In the genomic region with DNA sequence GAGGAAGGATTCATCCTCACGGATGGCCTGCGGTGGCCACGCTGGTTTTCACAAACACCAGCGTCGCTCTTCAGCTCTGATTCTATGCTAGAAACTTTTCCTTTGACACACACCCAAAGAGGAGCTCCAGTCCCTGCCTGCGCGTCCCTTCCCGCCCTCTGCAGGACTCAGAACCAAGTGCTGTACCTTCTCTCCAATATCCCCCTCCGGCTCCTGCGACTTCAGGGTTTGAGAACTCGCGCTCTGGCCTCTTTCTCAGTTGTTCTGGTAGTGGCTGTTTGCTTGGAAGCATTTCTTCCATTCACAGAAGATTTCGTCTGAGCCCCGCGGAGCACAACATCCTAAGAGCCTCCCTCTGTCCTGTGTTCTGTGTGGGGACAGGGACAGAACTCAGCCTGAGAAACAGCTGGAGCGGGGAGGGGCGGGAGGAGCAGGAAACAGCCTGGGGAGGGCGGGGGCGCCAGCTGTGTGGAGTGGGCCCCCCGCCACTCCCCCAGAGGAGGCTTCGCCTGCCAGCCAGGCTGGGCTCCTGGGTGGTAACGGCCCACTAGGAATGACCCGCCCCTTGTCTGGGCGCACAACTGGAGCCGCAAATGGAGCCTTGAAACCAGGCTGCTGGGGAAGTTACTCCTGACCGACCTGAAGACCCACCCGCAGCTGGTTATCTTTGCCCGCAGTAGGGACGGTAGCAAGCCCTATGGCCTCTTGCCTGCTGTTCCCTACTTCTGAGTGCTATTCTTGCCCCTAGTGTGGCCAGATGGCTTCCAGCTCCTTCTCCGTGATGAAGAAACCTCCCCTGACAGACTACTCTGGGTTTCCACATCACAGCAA, we compare ENCODE assay signal across 8 mouse cellular contexts. TPM values are rescaled to one million over a fixed set of nuclear protein-coding genes. Genes with fewer than 3 reads are reported as not detected.
A peak's percentile ranks its signal among the peaks of the same experiment; 100 is the strongest.
DNase-seq lines count a peak whose midpoint lies in the region; ATAC-seq and TF ChIP-seq lines count a peak whose summit lies in the region.

A gene (minus strand): TSS at position 392 of the 831 bp plus-strand sequence.

- H3K9me3 ChIP-seq in forebrain, embryonic 13.5 days (replicated peaks) = no peaks in the 10 kb centered on the region
- H3K9me3 ChIP-seq in limb, embryonic 15.5 days = no peaks in the 10 kb centered on the region
- no peaks in the 10 kb centered on the region for H3K9me3 ChIP-seq in midbrain, embryonic 15.5 days

- H3K4me1 ChIP-seq in testis, adult 2 months (ENCODE audit: control insufficient read depth, insufficient read depth, low read length) = peaks cover 11% of the 10 kb centered on the region
- H3K4me1 ChIP-seq in forebrain, embryonic 13.5 days = peaks cover 6% of the 10 kb centered on the region; the same call in 1 of the 2 replicates
- H3K4me1 ChIP-seq in limb, embryonic 15.5 days = peaks cover 21% of the 10 kb centered on the region
- peaks cover 11% of the 10 kb centered on the region for H3K4me1 ChIP-seq in midbrain, embryonic 15.5 days

- no peak for TF ChIP-seq CTCF in testis, adult 2 months (IDR thresholded peaks at IDR 0.05; ENCODE audit: control insufficient read depth, insufficient read depth, insufficient replicate concordance, low read depth, low read length)

- no peak for DNase-seq in testis, postnatal 14 days (ENCODE audit: low spot score)
- peak; percentile 70 for DNase-seq in heart, postnatal 25 days (ENCODE audit: low spot score)
- no peak for DNase-seq in T-cell, adult 2 months (ENCODE audit: low spot score)
- no peak for DNase-seq in adipocyte (ENCODE audit: low spot score)

- intact Hi-C loops in heart, postnatal 25 days (cut with DNase I) = loop anchor here (5.0 kb wide), 1 partner anchor 52 kb away; no protein-coding TSS in a partner anchor

- H3K27ac ChIP-seq in testis, adult 2 months (ENCODE audit: control insufficient read depth, insufficient read depth, low read depth, low read length) = no peak within 1 kb of the TSS
- no peak within 1 kb of the TSS for H3K27ac ChIP-seq in forebrain, embryonic 13.5 days
- peak within 1 kb of the TSS; percentile 77 for H3K27ac ChIP-seq in limb, embryonic 15.5 days
- H3K27ac ChIP-seq in midbrain, embryonic 15.5 days = no peak within 1 kb of the TSS

- H3K4me2 ChIP-seq in forebrain, embryonic 13.5 days = peak within 1 kb of the TSS; percentile 30
- H3K4me2 ChIP-seq in limb, embryonic 15.5 days = peak within 1 kb of the TSS; percentile 54
- peak within 1 kb of the TSS; percentile 20; the same call in 1 of the 2 replicates for H3K4me2 ChIP-seq in midbrain, embryonic 15.5 days

- no peak for ATAC-seq in forebrain, embryonic 13.5 days
- peak; percentile 80 for ATAC-seq in limb, embryonic 15.5 days (ENCODE audit: insufficient number of reproducible peaks, low FRiP score, low TSS enrichment, low read depth)
- ATAC-seq in midbrain, embryonic 15.5 days (replicated peaks) = no peak

- TF ChIP-seq POLR2A in testis, adult 2 months (IDR thresholded peaks at IDR 0.05; ENCODE audit: control insufficient read depth, low read depth, low read length) = no peak

- H3K4me3 ChIP-seq in testis, adult 2 months (ENCODE audit: control insufficient read depth, low read depth, low read length) = peak within 1 kb of the TSS; percentile 44
- H3K4me3 ChIP-seq in forebrain, embryonic 13.5 days = no peak within 1 kb of the TSS
- H3K4me3 ChIP-seq in limb, embryonic 15.5 days = peak within 1 kb of the TSS; percentile 41
- no peak within 1 kb of the TSS; the same call in 1 of the 2 replicates for H3K4me3 ChIP-seq in midbrain, embryonic 15.5 days

- peaks cover 2% of the 10 kb centered on the region; the same call in 1 of the 2 replicates for H3K27me3 ChIP-seq in testis, adult 2 months (ENCODE audit: control insufficient read depth, insufficient read depth, low read length)
- peaks cover 20% of the 10 kb centered on the region for H3K27me3 ChIP-seq in forebrain, embryonic 13.5 days
- H3K27me3 ChIP-seq in limb, embryonic 15.5 days = peaks cover 5% of the 10 kb centered on the region; the same call in 1 of the 2 replicates
- peaks cover 3% of the 10 kb centered on the region; the same call in 1 of the 2 replicates for H3K27me3 ChIP-seq in midbrain, embryonic 15.5 days (replicated peaks)

- WGBS in forebrain, embryonic 13.5 days = 15% methylated on average over 28 of the region's 30 CpGs
- 4% methylated on average over 30 of the region's 30 CpGs for WGBS in limb, embryonic 15.5 days
- 11% methylated on average over 30 of the region's 30 CpGs for whole genome bisulfite sequencing in midbrain, embryonic 15.5 days

- peak within 1 kb of the TSS; percentile 40; the same call in 1 of the 2 replicates for H3K9ac ChIP-seq in forebrain, embryonic 13.5 days
- H3K9ac ChIP-seq in limb, embryonic 15.5 days = peak within 1 kb of the TSS; percentile 20; the same call in 1 of the 2 replicates
- H3K9ac ChIP-seq in midbrain, embryonic 15.5 days = no peak within 1 kb of the TSS

- H3K36me3 ChIP-seq in testis, adult 2 months (ENCODE audit: control insufficient read depth, insufficient read depth, low read length) = no peaks in the 10 kb centered on the region
- no peaks in the 10 kb centered on the region for H3K36me3 ChIP-seq in forebrain, embryonic 13.5 days (ENCODE audit: poor library complexity, severe bottlenecking)
- H3K36me3 ChIP-seq in limb, embryonic 15.5 days = no peaks in the 10 kb centered on the region
- no peaks in the 10 kb centered on the region for H3K36me3 ChIP-seq in midbrain, embryonic 15.5 days (replicated peaks)

RNA-seq across cellular contexts. Expression of the gene that starts here (rescaled TPM):
- 82.3 and 86.6 TPM in 2 replicates for polyA plus RNA-seq in testis, adult 2 months (2012; rRNA removed)
- 1.1 and 1.3 TPM in 2 replicates for polyA plus RNA-seq in forebrain, embryonic 13.5 days (2015; fragmentation: Nextera tagmentation; extraction: Ambion mirVana)
- 10 to 100 TPM; 23.6 to 29.9 TPM for total RNA-seq in heart, postnatal 25 days (2021)
- 10.4 and 12.0 TPM in 2 replicates for polyA plus RNA-seq in limb, embryonic 15.5 days (2015; fragmentation: Nextera tagmentation; extraction: Ambion mirVana)
- 2.0 and 2.8 TPM in 2 replicates for polyA plus RNA-seq in midbrain, embryonic 15.5 days (2015; fragmentation: Nextera tagmentation; extraction: Ambion mirVana)

Comparison
In these comparisons a context has a peak if more than half of its experiments do, and no peak if none do; other contexts are left out.
1. H3K4me3 ChIP-seq: peak in testis, adult 2 months (single experiment) and limb, embryonic 15.5 days (single experiment); none in forebrain, embryonic 13.5 days (single experiment) and midbrain, embryonic 15.5 days (single experiment).
2. Peak in every context shown above with its lines, with median percentiles within 50 percentile points of each other: H3K4me2 ChIP-seq.